Mouse (Mus musculus) lung, postnatal 0 days (tissue): ENCODE results near the gene Rhag. TPM values are rescaled to one million over a fixed set of nuclear protein-coding genes. Genes with fewer than 3 reads are reported as not detected.

Source experiments
- ATAC-seq: fragments of 200-750 bp; cut with Nextera tagmentation; 2 replicates; pipeline ENCODE4 v1.8.0; 2017; ENCODE audit warnings: moderate library complexity
- DNase-seq: peaks from one replicate; pipeline ENCODE4 v3.0.0-alpha.2; 2016; ENCODE audit warnings: low spot score
- H3K27ac ChIP-seq: fragments of 300-500 bp; sonication (generic); 2 replicates; pipeline ENCODE4 v1.5.1; 2014; ENCODE audit warnings: antibody characterized with exemption, mild to moderate bottlenecking, low read length, mixed read lengths
- H3K27me3 ChIP-seq: fragments of 300-500 bp; sonication (generic); replicated peaks from 2 replicates; pipeline ENCODE4 v1.6.1; 2014; ENCODE audit warnings: low read length, mixed read lengths; ENCODE audit not compliant: insufficient read depth
- H3K36me3 ChIP-seq: fragments of 300-500 bp; sonication (generic); 2 replicates; pipeline ENCODE4 v1.6.1; 2014; ENCODE audit warnings: low read length, mixed read lengths; ENCODE audit not compliant: insufficient read depth
- H3K4me1 ChIP-seq: fragments of 300-500 bp; sonication (generic); 2 replicates; pipeline ENCODE4 v1.6.1; 2014; ENCODE audit warnings: antibody characterized with exemption, low read depth, low read length, mixed read lengths; ENCODE audit not compliant: insufficient read depth
- H3K4me2 ChIP-seq: fragments of 300-500 bp; sonication (generic); replicated peaks from 2 replicates; pipeline ENCODE4 v1.6.1; 2014; ENCODE audit warnings: low read depth, mild to moderate bottlenecking, low read length, moderate library complexity, mixed read lengths
- H3K4me3 ChIP-seq: fragments of 300-500 bp; sonication (generic); 2 replicates; pipeline ENCODE4 v1.5.1; 2014; ENCODE audit warnings: low read depth, low read length
- H3K9ac ChIP-seq: fragments of 300-500 bp; sonication (generic); replicated peaks from 2 replicates; pipeline ENCODE4 v1.6.1; 2014; ENCODE audit warnings: low read depth, mild to moderate bottlenecking
- H3K9me3 ChIP-seq: fragments of 300-500 bp; sonication (generic); 2 replicates; pipeline ENCODE4 v1.6.1; 2016; ENCODE audit warnings: low read length, mixed read lengths
- CTCF ChIP-seq: IDR thresholded peaks from 2 replicates; pipeline ENCODE4 v1.5.1; 2016; ENCODE audit warnings: antibody characterized with exemption, mild to moderate bottlenecking
- EP300 ChIP-seq: IDR thresholded peaks from 2 replicates; pipeline ENCODE4 v1.6.1; 2016; ENCODE audit warnings: antibody characterized with exemption, mild to moderate bottlenecking, control low read depth
- WGBS: fragments of 180-500 bp; shearing (Covaris S2); extraction: QIAGEN DNeasy Blood & Tissue Kit; methylation state at CpG from one replicate; pipeline ENCODE4 v1.1.7; 2014; 5-methylcytosine and 5-hydroxymethylcytosine counted together
- polyA plus RNA-seq: library from polyadenylated mRNA; unstranded; fragments of >200 nt; fragmentation: Nextera tagmentation; extraction: Ambion mirVana; gene quantifications from 2 replicates; pipeline ENCODE4 v1.2.1, GENCODE M21; 2015

The Rhag gene
- polyA plus RNA-seq, 1 experiment from 2014 or later, result 1.2 TPM

GRCm38 (mm10) chr17:40868952-40869747 is 58.2 kb downstream of the Rhag start:
- Histone ChIP-seq H3K4me3 (no peak overlapping the region), H3K4me2 (peak overlapping the region; percentile 34), H3K36me3 (no peaks in the 10 kb centered on the region), H3K9me3 (no peaks in the 10 kb centered on the region), H3K4me1 (no peaks in the 10 kb centered on the region), H3K27ac (peak overlapping the region; percentile 54; the same call in 1 of the 2 replicates), H3K27me3 (no peaks in the 10 kb centered on the region), H3K9ac (no peak overlapping the region)
- DNase-seq (peak; percentile 71), ATAC-seq (peak; percentile 93)
- 29% methylated on average over 10 of the region's 10 CpGs for WGBS
- TF ChIP-seq CTCF (no peak), EP300 (peak; percentile 28; the same call in 1 of the 2 replicates)

GRCm38 (mm10) chr17:40872626-40873025 is 61.7 kb downstream of the Rhag start:
- Histone ChIP-seq H3K27ac (no peak overlapping the region), H3K27me3 (no peaks in the 10 kb centered on the region), H3K4me3 (no peak overlapping the region), H3K36me3 (no peaks in the 10 kb centered on the region), H3K9me3 (no peaks in the 10 kb centered on the region), H3K4me2 (no peak overlapping the region), H3K9ac (no peak overlapping the region), H3K4me1 (peaks cover 5% of the 10 kb centered on the region; the same call in 1 of the 2 replicates)
- DNase-seq (no peak), ATAC-seq (no peak)
- no peak for TF ChIP-seq CTCF
- TF ChIP-seq EP300, result no peak
- 92% methylated on average over 6 of the region's 6 CpGs for WGBS

GRCm38 (mm10) chr17:40873582-40874011 is 62.7 kb downstream of the Rhag start:
- DNase-seq, result no peak
- 20% methylated on average over 2 of the region's 2 CpGs for WGBS
- ATAC-seq, result no peak
- TF ChIP-seq CTCF (no peak), EP300 (no peak)
- no peaks in the 10 kb centered on the region for H3K9me3 ChIP-seq
- peaks cover 5% of the 10 kb centered on the region; the same call in 1 of the 2 replicates for H3K4me1 ChIP-seq
- no peak overlapping the region for H3K9ac ChIP-seq
- no peaks in the 10 kb centered on the region for H3K36me3 ChIP-seq
- H3K4me3 ChIP-seq, result no peak overlapping the region
- no peak overlapping the region for H3K27ac ChIP-seq
- no peaks in the 10 kb centered on the region for H3K27me3 ChIP-seq
- no peak overlapping the region for H3K4me2 ChIP-seq

- Histone ChIP-seq H3K4me1 (peaks cover 5% of the 10 kb centered on the region; the same call in 1 of the 2 replicates), H3K4me2 (no peak overlapping the region), H3K9ac (no peak overlapping the region), H3K36me3 (no peaks in the 10 kb centered on the region), H3K27ac (no peak overlapping the region), H3K9me3 (no peaks in the 10 kb centered on the region), H3K4me3 (no peak overlapping the region), H3K27me3 (no peaks in the 10 kb centered on the region)
- TF ChIP-seq EP300, result no peak
- 69% methylated on average over 3 of the region's 3 CpGs for WGBS
- ATAC-seq (no peak), DNase-seq (no peak)
Observed at GRCm38 (mm10) chr17:40874701-40875100, 63.8 kb downstream of the Rhag start.

GRCm38 (mm10) chr17:40875568-40875967 is 64.6 kb downstream of the Rhag start:
- Histone ChIP-seq H3K9ac (no peak overlapping the region), H3K36me3 (no peaks in the 10 kb centered on the region), H3K27me3 (no peaks in the 10 kb centered on the region), H3K4me3 (no peak overlapping the region), H3K4me1 (peaks cover 5% of the 10 kb centered on the region; the same call in 1 of the 2 replicates), H3K27ac (no peak overlapping the region), H3K4me2 (no peak overlapping the region), H3K9me3 (no peaks in the 10 kb centered on the region)
- ATAC-seq, result no peak
- TF ChIP-seq EP300 (no peak), CTCF (no peak)
- no peak for DNase-seq
- 96% methylated on average over 1 of the region's 1 CpGs for whole genome bisulfite sequencing

- Histone ChIP-seq H3K27ac (0 out of 2 replicates have a peak overlapping the region, but pooled peaks have one; percentile 5), H3K9me3 (no peaks in the 10 kb centered on the region), H3K4me2 (peak overlapping the region; percentile 75), H3K36me3 (no peaks in the 10 kb centered on the region), H3K9ac (no peak overlapping the region), H3K4me3 (no peak overlapping the region), H3K27me3 (no peaks in the 10 kb centered on the region), H3K4me1 (peaks cover 5% of the 10 kb centered on the region; the same call in 1 of the 2 replicates)
- no peak for TF ChIP-seq EP300
- TF ChIP-seq CTCF, result no peak
- DNase-seq (no peak), ATAC-seq (no peak)
- 21% methylated on average over 3 of the region's 3 CpGs for WGBS
Observed at GRCm38 (mm10) chr17:40877741-40878140, 66.8 kb downstream of the Rhag start.
